Mouse (Mus musculus) kidney, adult 18-20 months (tissue): Measurements from ENCODE around the gene Hspa1b.

Experiments
- DNase-seq: peaks from one replicate; pipeline ENCODE4 v3.0.0; 2021

The Hspa1b gene

GRCm38 (mm10) chr17:34927306-34928019 is 31.6 kb downstream of the Hspa1b start:
- no peak for DNase-seq

- no peak for DNase-seq
Measured at GRCm38 (mm10) chr17:34924258-34924657, 34.8 kb downstream of the Hspa1b start.

GRCm38 (mm10) chr17:34922939-34923338 is 36.1 kb downstream of the Hspa1b start:
- DNase-seq, result no peak

GRCm38 (mm10) chr17:34917188-34917587 is 41.9 kb downstream of the Hspa1b start:
- no peak for DNase-seq

GRCm38 (mm10) chr17:34916316-34916715 is 42.7 kb downstream of the Hspa1b start:
- DNase-seq, result no peak

- DNase-seq, result peak; percentile 84
Measured at GRCm38 (mm10) chr17:34915410-34915831, 43.6 kb downstream of the Hspa1b start.

- DNase-seq, result peak; percentile 66
Measured at GRCm38 (mm10) chr17:34913930-34914665, 44.9 kb downstream of the Hspa1b start, which contains the start of gene Slc44a4. Gene Slc44a4 (plus strand): TSS chr17:34914466.

GRCm38 (mm10) chr17:34911945-34912351 is 47.1 kb downstream of the Hspa1b start:
- DNase-seq, result peak; percentile 90

GRCm38 (mm10) chr17:34910982-34911381 is 48.1 kb downstream of the Hspa1b start:
- DNase-seq, result peak; percentile 58
